Mouse (Mus musculus) embryonic facial prominence, embryonic 11.5 days (tissue): ENCODE data around the gene Olfr807. TPM values are rescaled to one million over a fixed set of nuclear protein-coding genes. Genes with fewer than 3 reads are reported as not detected.

Source experiments
- microRNA-seq: library from miRNA; unstranded; fragments of <30 nt; microRNA quantifications from one replicate; pipeline ENCODE4, GENCODE M21; 2016; ENCODE audit warnings: borderline number of aligned reads
- polyA plus RNA-seq: library from polyadenylated mRNA; unstranded; fragments of >200 nt; fragmentation: Nextera tagmentation; extraction: Ambion mirVana; gene quantifications from 2 replicates; pipeline ENCODE4 v1.2.1, GENCODE M21; 2014

Gene Olfr807
- polyA plus RNA-seq, 1 experiment from 2014 or later, result not detected

Small RNAs within 50 kb of the gene (microRNA-seq; reads per million reads assigned to microRNA genes)
- gene Gm24485, result not detected

Other genes with a start within 250 kb of the Olfr807 start
- gene Olfr791, start 236.0 kb downstream of the Olfr807 start, polyA plus RNA-seq, result not detected in 2 replicates
- gene Olfr792, start 218.6 kb downstream of the Olfr807 start, polyA plus RNA-seq, result not detected in 2 replicates
- gene Olfr794, start 190.1 kb downstream of the Olfr807 start, polyA plus RNA-seq, result not detected in 2 replicates
- gene Olfr796, start 145.2 kb downstream of the Olfr807 start, polyA plus RNA-seq, result not detected in 2 replicates
- not detected in 2 replicates for gene Olfr798, start 129.9 kb downstream of the Olfr807 start, polyA plus RNA-seq
- gene Olfr799, start 120.3 kb downstream of the Olfr807 start, polyA plus RNA-seq, result not detected in 2 replicates
- gene Olfr800, start 100.1 kb downstream of the Olfr807 start, polyA plus RNA-seq, result not detected in 2 replicates
- not detected in 2 replicates for gene Olfr801, start 83.9 kb downstream of the Olfr807 start, polyA plus RNA-seq
- not detected in 2 replicates for gene Olfr802, start 69.6 kb downstream of the Olfr807 start, polyA plus RNA-seq
- gene Olfr803, start 63.5 kb downstream of the Olfr807 start, polyA plus RNA-seq, result not detected in 2 replicates
- not detected in 2 replicates for gene Olfr804, start 54.6 kb downstream of the Olfr807 start, polyA plus RNA-seq
- gene Olfr805, start 28.4 kb downstream of the Olfr807 start, polyA plus RNA-seq, result not detected in 2 replicates
- not detected in 2 replicates for gene Olfr806, start 15.9 kb downstream of the Olfr807 start, polyA plus RNA-seq
- gene Olfr808, start 7.7 kb upstream of the Olfr807 start, polyA plus RNA-seq, result not detected in 2 replicates
- not detected in 2 replicates for gene Olfr809, start 16.8 kb upstream of the Olfr807 start, polyA plus RNA-seq
- not detected in 2 replicates for gene Olfr810, start 37.1 kb upstream of the Olfr807 start, polyA plus RNA-seq
- gene Olfr811, start 46.6 kb upstream of the Olfr807 start, polyA plus RNA-seq, result not detected in 2 replicates
- not detected in 2 replicates for gene Olfr812, start 88.3 kb upstream of the Olfr807 start, polyA plus RNA-seq
- gene Olfr813, start 97.6 kb upstream of the Olfr807 start, polyA plus RNA-seq, result not detected in 2 replicates
- not detected in 2 replicates for gene Olfr814, start 122.1 kb upstream of the Olfr807 start, polyA plus RNA-seq
- gene Olfr815, start 148.1 kb upstream of the Olfr807 start, polyA plus RNA-seq, result not detected in 2 replicates
- gene Olfr816, start 157.8 kb upstream of the Olfr807 start, polyA plus RNA-seq, result not detected in 2 replicates
- not detected in 2 replicates for gene Olfr818, start 191.3 kb upstream of the Olfr807 start, polyA plus RNA-seq
- not detected in 2 replicates for gene Olfr819, start 209.5 kb upstream of the Olfr807 start, polyA plus RNA-seq
- gene Olfr247, start 218.3 kb upstream of the Olfr807 start, polyA plus RNA-seq, result not detected in 2 replicates
- gene Gm10310, start 227.3 kb upstream of the Olfr807 start, polyA plus RNA-seq, result not detected in 2 replicates